Mouse (Mus musculus) NIH3T3 (cell line): ENCODE results near the gene Calm3.
A peak's percentile ranks its signal among the peaks of the same experiment; 100 is the strongest.
"Not testable (repeated sequence)": the region's sequence is repeated elsewhere in the genome, so short reads cannot be mapped to it uniquely, and the experiment has no call there.

Experiments
- DNase-seq: peaks from one replicate; pipeline ENCODE4 v3.0.0-alpha.2; 2012; ENCODE audit warnings: low read depth

Gene Calm3

DNA sequence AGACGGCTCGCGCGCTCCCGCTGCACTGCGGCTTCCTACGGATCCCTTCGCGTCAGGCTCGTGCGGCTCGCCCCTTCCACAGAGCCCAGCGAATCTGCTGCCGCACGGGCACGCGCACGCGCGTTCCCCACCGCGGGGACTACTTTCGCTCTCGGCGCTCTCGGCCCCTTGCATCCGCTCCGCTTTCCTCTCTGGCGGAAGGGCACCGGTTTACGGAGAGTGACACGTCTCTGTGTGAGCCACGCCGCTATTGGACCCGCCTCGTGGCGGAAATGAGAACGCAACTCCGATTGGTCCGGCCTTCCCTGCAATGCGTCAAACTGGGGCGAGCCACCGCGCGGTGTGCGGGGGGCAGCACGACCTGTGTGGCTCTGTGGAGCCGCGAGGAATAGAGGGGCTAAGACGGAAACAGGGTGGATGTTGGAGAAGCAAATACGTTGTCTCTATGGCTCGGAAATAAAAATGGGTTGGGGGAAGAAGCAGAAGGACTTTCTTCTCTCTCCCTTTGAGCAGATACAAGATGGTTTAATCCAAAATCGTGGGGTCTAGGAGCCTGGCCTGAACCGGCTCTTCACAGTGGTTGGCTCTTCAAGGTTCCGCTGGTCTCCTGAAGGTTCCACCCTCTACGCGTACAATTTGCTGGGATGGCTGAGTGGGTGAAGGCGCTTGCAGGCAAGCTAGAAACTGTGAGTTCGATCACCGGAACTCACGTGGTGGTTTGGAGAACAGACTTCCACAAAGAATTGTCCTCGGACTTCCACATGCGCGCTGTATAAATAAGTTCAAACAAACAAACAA, at the start of gene Calm3:
Gene Calm3 (minus strand): TSS at position 78 of the 798 bp plus-strand sequence.
- DNase-seq = peak; percentile 100

DNA sequence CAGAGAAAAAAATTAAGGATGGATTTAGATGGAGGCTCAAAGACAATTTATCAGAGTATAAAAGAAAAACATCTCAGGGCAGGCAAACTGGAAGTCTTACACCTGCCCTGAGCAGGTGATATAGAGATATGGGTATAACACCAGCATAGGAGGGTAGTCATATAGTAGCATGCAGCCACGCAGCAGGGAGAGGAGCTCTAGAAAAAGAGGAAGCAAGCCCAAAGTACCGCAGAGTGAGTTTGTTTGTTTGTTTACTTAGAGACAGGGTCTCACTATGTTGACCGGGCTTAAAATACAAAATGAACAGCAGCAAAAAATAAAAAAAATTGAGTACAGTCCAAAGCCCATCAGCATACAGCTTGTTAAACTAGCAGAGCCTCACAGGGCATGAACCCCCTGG, 47.2 kb upstream of the Calm3 start:
- no peak for DNase-seq

DNA sequence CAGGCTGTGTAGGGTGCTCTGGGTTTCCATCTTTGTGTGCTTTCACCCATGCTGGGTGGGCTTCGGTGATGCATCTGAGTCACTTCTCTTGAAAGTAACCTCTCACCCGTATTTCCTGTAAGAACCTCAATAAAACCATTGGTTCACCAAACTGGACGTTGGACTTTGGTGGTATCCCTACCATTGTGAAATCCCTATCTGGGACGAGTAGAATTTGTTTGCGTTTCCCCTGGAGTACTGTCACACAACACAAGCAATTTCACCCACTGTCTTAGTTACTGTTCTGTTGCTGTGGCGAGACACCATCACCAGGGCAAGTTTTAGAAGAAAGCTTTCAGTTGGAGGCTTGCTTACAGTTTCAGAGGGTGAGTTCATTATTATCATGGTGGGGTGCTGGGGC, 44.5 kb upstream of the Calm3 start:
- DNase-seq = no peak

DNA sequence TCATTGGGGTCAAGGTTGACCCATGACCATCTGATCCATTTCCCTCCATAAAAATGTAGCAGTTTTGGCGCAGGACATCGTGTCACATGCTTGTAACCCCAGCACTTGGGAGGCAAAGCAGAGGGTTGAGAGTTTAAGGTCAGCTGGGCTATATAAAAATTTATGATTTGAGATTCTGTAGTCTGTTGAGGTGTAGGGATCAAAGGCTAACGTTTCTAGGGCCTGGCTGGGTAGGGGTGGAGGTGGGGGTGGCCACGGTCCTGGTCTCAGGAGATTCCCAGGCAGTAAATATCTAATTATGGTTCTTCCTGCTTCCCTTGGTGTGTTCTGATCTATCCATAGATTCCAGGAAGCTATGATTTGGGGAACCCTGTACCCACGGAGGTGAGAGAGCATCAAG, 37.8 kb upstream of the Calm3 start:
- no peak for DNase-seq

DNA sequence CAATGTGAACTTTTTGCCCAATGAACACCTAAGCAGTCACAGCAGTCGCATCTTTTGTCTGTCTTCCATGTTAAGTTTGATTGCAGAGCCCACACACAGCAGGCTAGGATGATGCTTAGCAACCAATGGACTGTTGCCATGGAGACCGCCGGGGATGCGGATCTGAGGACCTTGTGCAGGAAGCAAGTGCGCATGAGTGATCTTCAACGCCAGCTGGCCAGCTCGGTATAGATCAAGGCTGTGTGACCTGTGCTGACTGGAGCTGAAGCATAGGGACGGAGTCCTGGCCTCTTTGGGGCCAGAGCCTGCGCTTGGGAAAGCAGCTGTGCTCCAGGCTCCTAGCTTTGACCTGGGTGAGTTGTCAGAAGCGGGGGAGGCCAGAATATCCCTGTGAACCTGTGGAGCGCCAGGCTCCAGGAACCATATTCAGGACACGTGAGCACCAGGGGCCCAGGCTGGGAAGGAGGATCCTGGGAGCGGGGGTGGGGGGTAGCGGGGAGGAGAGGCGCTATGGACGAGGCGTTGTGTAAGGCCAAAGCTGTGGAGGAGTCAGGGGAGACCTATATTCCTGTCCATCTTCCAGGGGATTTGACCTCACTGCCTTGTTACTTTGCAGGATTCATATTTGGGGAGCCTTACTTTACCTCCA, 35.7 kb upstream of the Calm3 start, which contains the start of gene Pnmal1:
Gene Pnmal1 (plus strand): TSS at position 141 of the 649 bp plus-strand sequence.
- DNase-seq = no peak

DNA sequence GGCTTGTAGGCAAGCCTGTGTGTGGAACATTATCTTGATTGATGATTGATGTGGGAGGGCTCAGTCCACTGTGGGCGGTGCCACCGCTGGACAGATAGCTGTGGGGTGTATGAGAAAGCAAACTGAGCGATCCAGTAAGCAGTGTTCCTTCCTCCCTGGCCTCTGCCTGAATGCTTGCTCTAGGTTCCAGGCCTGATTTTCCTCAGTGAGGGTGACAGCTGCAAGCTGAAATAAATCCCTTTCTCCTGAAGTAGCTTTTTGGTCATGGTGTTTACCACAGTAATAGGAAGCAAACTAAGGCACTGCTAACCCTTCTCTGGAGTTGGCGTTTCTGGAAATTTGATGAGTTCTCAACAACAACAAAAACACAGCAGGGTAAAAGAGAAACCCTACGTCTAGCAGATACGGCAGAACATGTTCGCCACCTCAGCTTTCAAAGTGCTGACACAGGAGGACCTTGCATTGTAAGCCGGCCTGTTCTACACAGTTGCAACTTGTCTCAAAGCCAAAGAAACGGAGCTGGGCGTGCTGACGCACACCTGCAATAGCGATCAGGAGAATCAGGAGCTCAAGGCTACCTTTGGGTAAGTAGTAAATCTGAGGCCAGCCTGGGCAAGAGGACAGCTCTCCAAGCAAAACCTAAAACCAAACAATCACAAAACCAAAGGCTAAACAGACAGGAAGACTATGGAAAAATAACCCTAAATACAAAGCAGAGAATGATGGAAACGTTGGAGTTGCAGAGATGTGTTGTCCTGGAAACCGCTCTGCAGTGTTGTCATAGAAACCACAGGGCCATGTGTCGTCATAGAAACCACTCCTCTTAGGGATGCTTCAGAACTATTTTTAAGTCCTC, 32.7 kb upstream of the Calm3 start:
- no peak for DNase-seq

DNA sequence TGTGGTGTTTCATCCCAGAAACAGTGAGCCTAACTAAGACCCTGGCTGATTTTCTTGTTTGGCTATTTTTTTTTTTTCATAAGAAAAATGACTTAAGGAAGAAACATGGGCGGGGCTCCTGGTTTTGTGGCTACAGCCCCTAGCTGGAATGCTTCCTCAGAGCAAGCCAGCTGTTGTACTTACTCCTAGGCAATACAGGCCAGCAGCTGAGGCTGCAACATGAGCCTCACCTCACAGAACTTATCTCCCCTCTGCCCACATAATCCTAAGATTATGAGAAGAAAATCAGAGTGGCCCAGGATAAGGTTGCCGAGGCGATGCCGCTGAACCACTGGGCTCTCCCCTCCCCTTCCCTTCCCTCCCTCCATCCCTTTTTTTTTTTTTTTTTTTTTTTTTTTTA, 31.8 kb upstream of the Calm3 start:
- DNase-seq = no peak

DNA sequence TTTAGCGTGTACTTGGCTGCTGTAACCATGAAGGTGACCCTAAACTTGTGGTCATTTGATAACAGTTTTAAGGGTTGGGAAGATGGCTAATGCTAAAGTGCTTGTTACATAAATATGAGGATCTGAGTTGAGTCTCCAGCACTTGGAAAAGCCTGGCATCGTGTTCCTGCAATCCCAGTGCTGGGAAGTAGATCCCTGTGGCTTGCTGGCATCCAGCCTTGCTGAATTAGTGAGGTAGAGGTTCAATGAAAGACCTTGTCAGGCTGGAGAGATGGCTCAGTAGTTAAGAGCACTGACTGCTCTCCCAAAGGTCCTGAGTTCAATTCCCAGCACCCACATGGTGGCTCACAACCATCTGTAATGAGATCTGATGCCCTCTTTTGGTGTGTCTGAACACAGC, 29.9 kb upstream of the Calm3 start:
- not testable (repeated sequence) for DNase-seq

DNA sequence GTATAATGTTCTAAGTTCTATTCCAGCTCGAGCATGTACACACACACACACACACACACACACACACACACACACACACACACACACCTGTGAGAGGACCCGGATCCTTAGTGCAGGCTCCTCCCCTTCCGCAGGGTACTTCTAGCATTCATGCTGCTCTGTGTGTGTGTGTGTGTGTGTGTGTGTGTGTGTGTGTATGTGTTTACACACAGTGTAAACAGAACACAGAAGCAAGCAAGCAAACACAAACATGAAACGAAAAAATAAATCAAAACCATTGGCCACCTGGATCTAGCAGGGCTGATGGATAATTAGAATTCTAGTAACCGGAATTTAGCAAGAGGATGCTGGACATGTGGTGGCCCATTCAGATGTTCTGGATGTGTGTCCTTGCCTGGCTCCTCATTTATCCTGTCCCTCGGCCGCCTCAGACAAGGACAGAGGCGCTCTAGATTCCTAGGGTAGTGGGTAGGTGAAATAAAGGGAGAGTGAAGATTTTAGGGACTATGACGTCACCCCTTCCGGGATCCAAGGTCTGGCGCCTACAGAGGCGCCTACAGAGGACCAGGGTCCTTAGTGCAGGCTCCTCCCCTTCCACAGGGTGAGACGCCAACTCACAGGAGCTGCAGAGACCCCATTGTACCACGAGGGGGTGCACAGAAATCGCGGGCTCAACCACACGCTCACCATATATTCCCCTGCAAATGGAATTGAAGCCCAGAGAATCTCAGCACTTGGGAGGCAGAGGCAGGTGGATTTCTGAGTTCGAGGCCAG, 27.1 kb upstream of the Calm3 start:
- DNase-seq = peak; percentile 86

DNA sequence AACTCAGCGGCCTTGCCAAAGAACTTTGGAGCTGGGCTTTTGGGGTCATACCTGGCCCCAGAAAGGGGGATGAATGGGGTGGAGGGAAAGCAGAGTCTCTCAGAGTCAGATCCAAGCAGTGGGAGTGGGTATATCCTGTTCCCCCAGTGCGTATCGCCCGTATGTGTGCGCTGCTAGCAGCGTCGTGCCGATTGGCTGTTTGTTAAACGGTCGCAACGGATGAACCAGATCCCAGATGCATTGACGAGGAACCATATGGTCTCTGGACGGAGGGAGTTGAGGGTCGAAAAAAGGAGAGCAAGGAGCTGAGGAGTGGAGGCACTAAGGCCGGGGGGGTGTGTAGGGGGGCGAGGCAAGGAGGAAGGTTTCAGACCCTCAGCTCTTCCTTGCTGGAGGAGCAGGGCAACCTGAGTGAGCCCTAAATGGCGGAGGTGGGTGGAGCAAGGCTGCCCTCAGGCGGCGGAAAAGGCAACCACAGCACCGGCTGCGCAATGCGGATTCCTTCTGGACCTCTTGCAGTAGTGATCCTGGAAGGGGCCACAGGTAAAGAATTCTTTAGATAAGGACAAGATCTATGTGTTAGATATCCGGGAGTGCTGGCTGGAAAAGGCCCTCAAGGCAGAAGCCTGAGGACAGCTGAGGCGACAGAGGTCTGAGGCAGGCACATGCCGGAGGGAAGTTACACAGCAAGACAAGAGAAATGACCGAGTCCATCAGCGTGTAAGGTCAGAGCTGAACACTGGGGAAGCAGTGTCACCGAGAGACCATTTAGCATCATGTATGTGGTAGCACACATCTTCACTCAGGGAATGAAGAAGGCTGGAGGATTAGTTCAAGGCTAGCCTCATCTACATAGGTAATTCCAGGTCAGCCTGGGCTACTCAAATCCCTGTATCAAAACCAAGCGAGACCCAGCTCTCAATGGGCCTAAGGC, 26.3 kb upstream of the Calm3 start:
- peak; percentile 81 for DNase-seq

DNA sequence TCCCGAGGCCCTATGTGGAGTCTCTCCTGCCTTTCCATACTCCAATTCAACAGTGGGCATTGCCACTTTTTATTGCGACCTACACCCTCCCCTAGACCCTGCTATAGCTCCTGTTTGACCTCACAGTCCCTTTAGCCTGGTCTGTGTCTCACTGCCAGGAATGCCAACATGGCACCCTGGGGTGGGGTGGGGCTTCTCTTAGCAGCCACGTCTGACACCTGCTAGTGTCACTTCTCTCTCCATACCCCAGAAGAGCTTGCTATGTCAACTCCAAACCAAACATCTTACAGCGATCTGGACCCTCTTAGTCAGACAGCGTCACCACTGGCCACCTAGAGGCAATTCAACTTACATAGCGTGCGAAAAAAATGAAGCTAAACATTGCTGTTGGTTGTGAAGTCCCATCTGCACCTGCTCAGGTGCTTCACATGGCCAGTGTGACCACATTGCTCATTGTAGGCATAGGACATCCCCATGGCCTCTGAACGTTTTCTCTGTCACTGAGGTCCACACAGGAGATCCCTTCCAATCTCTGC, 25.1 kb upstream of the Calm3 start:
- DNase-seq = no peak

DNA sequence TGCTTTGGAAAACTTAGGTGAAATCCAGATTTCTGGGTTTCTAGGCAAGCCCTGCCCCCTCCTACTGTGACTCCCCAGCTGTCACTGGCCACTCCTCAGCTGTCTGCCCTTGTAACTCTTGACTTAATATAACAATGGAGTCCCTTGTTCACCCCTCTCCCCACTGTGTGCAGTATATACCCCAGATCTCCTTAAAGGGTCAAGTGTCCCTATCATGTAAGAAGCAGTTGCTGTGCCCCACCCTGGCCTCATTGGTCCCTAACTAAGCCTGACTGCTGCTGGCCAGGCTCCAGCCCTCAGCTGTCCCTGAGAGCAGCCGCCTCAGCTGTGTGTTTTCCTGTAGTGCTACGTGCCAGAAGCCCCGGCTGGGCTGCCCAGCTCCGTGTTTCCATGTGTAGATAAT, 24.0 kb upstream of the Calm3 start:
- no peak for DNase-seq

DNA sequence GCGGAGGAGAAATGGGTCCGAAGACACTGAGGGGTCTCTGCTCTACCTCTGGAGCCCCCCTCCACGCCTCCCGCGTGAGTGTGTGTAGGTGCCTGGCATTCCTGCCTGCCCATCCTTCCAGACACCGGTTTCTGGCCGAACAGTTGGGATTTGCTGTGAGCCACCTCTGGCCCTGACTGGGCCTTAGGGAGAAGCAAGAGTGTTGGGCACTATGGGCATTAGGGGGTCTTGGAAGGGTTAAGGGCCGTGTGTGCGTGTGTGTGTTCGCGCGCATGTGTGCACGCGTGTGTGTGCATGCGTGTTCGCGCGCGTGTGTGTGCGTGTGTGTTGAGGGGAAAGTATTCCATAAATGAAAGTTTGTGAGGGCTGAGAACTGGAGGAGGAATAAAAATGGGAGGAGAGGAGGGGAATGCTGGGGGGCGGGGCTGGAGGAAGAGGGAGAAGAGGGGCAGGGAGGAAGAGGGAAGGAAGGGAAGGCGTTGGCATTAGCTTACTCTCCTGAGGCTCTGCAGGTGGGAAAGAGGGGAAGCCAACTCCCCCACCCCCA, 23.5 kb upstream of the Calm3 start:
- no peak for DNase-seq

DNA sequence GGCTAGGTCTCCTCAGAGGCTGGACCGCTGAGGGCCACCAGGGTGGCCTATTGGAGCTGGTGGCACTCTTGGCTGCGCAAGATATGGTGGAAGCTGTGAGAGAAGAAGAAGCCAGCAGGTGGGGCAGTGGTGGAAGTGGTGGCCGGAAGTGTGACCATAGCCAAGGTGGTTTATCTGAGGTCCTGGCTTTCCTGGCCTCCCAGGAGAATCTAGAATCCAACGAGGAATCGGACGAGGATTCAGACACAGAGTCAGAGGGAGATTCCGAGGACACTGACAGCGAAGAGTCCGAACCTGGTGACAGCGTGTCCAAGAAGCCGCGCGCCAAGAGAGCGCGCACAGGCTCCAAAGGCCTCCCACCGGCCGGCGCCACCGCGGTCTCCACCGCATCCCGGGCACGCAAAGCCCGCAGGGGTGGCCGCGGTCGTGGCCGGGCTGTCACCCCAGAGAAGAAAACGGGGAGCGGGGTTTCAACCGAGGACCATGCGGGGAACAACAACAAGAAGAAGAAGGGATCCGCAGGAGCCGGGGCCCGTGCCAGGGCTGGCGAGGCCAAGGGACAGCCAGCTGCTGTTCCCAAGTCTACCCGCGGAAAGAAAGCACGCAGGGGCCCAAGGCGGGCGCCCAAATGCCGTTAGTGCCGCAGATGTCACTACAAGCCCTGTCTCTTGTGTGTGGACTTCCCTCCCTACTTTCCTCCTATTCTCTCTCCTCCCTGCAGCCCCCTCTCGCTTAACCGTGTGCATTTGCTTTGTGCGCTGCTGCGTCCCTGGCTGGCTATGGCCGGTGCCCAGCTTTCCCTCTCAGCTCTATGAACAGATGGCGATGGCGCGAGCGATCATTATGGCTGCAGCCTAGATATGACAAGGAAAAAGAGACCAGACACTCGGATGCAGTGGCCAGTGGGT, 22.8 kb upstream of the Calm3 start:
- DNase-seq = no peak

DNA sequence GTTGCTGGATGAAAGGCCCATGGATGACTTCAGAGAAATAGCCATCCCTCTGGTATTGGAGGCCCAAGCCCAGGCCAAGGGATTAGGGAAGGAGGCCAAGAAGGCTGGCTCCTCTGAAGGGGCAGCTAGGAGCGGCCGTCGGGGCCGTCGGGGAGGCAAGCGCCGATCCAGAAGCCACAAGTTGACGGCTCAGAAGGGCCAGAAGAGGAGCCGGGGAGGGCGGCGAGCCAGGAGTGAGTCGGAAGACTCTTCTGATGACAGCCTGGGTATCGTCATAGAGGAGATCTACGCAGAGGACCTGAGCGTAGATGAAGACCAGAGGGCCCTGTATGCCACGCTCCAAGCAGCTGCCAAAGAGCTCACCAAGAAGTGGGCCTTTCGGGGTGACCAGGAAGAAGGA, 21.5 kb upstream of the Calm3 start:
- no peak for DNase-seq

DNA sequence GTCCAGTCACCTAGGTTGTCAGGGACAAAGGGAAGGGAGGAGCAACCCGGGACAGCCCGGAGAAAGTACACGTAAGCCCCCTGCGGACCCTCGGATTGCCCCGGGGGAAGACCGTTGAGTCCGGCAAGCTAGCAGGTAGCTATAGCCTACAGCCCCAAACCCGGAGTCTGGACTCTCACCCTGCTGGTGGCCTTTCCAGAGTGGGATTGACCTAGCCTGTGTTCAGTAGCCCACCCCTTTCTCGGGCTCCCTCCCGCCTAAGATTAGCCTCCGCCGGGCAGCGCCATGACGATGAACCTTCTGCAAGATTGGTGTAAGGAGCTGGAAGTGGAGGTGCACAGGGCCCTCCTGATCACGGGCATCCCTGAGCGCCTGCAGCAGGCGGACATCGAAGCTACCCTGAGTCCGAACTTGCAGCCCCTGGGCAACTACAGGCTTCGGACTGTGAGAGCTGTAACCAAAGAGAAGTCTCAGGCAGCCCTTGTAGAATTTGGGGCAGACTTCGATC, 20.9 kb upstream of the Calm3 start:
- DNase-seq = no peak

DNA sequence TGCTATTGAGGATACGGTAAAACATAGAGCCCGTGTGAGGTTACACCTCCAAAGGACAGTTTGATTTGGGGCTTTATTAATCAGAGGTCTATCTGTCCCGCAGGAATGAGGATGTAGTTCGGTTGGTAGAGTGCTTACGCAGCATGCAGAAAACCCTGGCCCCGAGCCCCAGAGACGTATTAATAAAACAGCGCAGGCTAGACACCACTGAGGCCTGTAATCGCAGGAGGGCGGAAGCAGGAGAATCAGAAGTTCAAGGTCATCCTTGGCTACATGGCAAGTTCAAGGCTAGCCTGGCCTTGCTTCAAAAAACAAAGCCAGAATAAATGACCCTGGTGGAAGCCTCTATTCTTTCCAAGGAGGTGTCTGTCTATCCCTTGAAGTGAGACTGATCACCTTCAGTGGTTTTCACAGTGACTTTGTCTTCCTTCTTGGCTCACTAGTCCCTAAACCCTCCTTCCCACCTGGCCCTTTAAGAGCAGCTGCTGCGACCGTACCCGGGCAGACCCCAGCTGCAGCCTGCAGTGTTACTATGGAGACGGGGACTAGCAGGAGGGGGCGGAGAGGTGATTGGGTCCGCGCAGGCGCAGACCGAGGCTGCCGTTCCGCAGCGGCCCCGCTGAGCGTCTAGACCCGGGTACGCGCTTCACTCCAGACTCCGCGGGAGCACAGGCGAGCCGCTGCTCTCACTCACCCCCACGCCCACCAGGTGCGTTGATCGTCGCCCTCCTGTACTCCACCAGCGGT, 20.3 kb upstream of the Calm3 start, which contains the start of gene Pnmal2:
Gene Pnmal2 (plus strand): TSS at position 622 of the 747 bp plus-strand sequence.
- no peak for DNase-seq

DNA sequence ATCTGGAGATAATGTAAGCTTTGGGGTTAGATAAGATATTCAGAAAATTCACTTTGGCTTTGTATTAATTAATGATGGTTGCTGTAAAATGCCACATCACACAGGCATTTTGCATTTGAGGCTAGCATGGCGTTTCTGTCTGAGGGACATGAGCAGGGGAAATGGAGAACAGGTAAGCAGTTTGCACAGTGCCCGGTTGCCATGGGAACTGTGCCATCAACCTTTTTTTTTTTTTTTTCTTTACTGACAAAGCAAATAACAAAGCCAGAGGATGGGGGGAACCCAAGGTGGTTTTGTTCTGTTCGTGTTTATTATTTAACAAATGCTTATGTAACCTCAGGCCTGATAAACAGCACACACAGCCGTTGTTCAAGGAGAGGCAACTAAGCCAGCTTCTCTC, 18.9 kb upstream of the Calm3 start:
- no peak for DNase-seq
